Mouse (Mus musculus): ENCODE data around the gene Irs2.

- TF ChIP-seq CTCF (IDR thresholded peaks at IDR 0.05; ENCODE audit: control insufficient read depth, insufficient read depth, insufficient read length) = no peak
- no peak for TF ChIP-seq MAX (IDR thresholded peaks at IDR 0.05)
- TF ChIP-seq MYOD1 (IDR thresholded peaks at IDR 0.05; ENCODE audit: control insufficient read depth, insufficient read length, low read depth) = peak; percentile 15
- TF ChIP-seq USF1 (IDR thresholded peaks at IDR 0.05; ENCODE audit: low read depth) = no peak
Observed at GRCm38 (mm10) chr8:10993582-10994216, 14.6 kb downstream of the Irs2 start.
